Mouse (Mus musculus): ENCODE measurements around the gene Zbtb8b. TPM values are rescaled to one million over a fixed set of nuclear protein-coding genes. Genes with fewer than 3 reads are reported as not detected.
"Not testable (repeated sequence)": the region's sequence is repeated elsewhere in the genome, so short reads cannot be mapped to it uniquely, and the experiment has no call there.

Zbtb8b gene
- polyA plus RNA-seq, 1 experiment from 2014 or later, result 1.8 TPM

- Histone ChIP-seq H3K9me3 (ENCODE audit: control insufficient read depth, low read length) (no peaks in the 10 kb centered on the region), H3K9ac (ENCODE audit: low read length) (peak overlapping the region; percentile 69), H3K36me3 (ENCODE audit: control insufficient read depth, insufficient read depth, low read length) (no peaks in the 10 kb centered on the region), H3K4me3 (ENCODE audit: low read depth, low read length) (peak overlapping the region; percentile 93), H3K27me3 (ENCODE audit: control insufficient read depth, insufficient read depth, low read length) (no peaks in the 10 kb centered on the region), H3K27ac (ENCODE audit: low read depth, low read length) (peak overlapping the region; percentile 81), H3K4me1 (replicated peaks; ENCODE audit: control insufficient read depth, insufficient read depth, low read length) (peaks cover 6% of the 10 kb centered on the region), H3K4me2 (ENCODE audit: low read depth, low read length, severe bottlenecking) (peak overlapping the region; percentile 67)
- WGBS, result 0% methylated on average over 4 of the region's 4 CpGs
- DNase-seq (ENCODE audit: low spot score) (no peak), ATAC-seq (replicated peaks; ENCODE audit: low FRiP score) (peak; percentile 22; the same call in 1 of the 2 replicates)
Measured at GRCm38 (mm10) chr4:129460827-129461182, 20.2 kb upstream of the Zbtb8b start.

- Histone ChIP-seq H3K36me3 (ENCODE audit: control insufficient read depth, insufficient read depth, low read length) (no peaks in the 10 kb centered on the region), H3K4me3 (ENCODE audit: low read depth, low read length) (no peak overlapping the region), H3K9ac (ENCODE audit: low read length) (no peak overlapping the region), H3K4me2 (ENCODE audit: low read depth, low read length, severe bottlenecking) (no peak overlapping the region), H3K27ac (ENCODE audit: low read depth, low read length) (no peak overlapping the region), H3K27me3 (ENCODE audit: control insufficient read depth, insufficient read depth, low read length) (no peaks in the 10 kb centered on the region), H3K9me3 (ENCODE audit: control insufficient read depth, low read length) (no peaks in the 10 kb centered on the region), H3K4me1 (replicated peaks; ENCODE audit: control insufficient read depth, insufficient read depth, low read length) (peaks cover 6% of the 10 kb centered on the region)
- DNase-seq (ENCODE audit: low spot score), result no peak
- WGBS, result 93% methylated on average over 3 of the region's 3 CpGs
- no peak for ATAC-seq (replicated peaks; ENCODE audit: low FRiP score)
Measured at GRCm38 (mm10) chr4:129459726-129460125, 19.1 kb upstream of the Zbtb8b start.

- ATAC-seq (replicated peaks; ENCODE audit: low FRiP score); DNase-seq (ENCODE audit: low spot score); H3K27ac ChIP-seq (ENCODE audit: low read depth, low read length); H3K4me3 ChIP-seq (ENCODE audit: low read depth, low read length); H3K4me1 ChIP-seq (replicated peaks; ENCODE audit: control insufficient read depth, insufficient read depth, low read length); H3K27me3 ChIP-seq (ENCODE audit: control insufficient read depth, insufficient read depth, low read length); H3K9ac ChIP-seq (ENCODE audit: low read length); H3K9me3 ChIP-seq (ENCODE audit: control insufficient read depth, low read length); H3K4me2 ChIP-seq (ENCODE audit: low read depth, low read length, severe bottlenecking); H3K36me3 ChIP-seq (ENCODE audit: control insufficient read depth, insufficient read depth, low read length): not testable (repeated sequence)
- WGBS, result 79% methylated on average over 2 of the region's 2 CpGs
Measured at GRCm38 (mm10) chr4:129457311-129457710, 16.7 kb upstream of the Zbtb8b start.

GRCm38 (mm10) chr4:129456126-129456525, 15.5 kb upstream of the Zbtb8b start:
- no peak for ATAC-seq (replicated peaks; ENCODE audit: low FRiP score)

GRCm38 (mm10) chr4:129455265-129455664, 14.6 kb upstream of the Zbtb8b start:
- Histone ChIP-seq H3K27me3 (ENCODE audit: control insufficient read depth, insufficient read depth, low read length) (no peaks in the 10 kb centered on the region), H3K4me3 (ENCODE audit: low read depth, low read length) (no peak overlapping the region), H3K4me2 (ENCODE audit: low read depth, low read length, severe bottlenecking) (no peak overlapping the region), H3K36me3 (ENCODE audit: control insufficient read depth, insufficient read depth, low read length) (no peaks in the 10 kb centered on the region), H3K9ac (ENCODE audit: low read length) (no peak overlapping the region), H3K27ac (ENCODE audit: low read depth, low read length) (no peak overlapping the region), H3K4me1 (replicated peaks; ENCODE audit: control insufficient read depth, insufficient read depth, low read length) (no peaks in the 10 kb centered on the region), H3K9me3 (ENCODE audit: control insufficient read depth, low read length) (no peaks in the 10 kb centered on the region)
- WGBS, result 3% methylated on average over 5 of the region's 5 CpGs
- DNase-seq (ENCODE audit: low spot score) (peak; percentile 69), ATAC-seq (replicated peaks; ENCODE audit: low FRiP score) (peak; percentile 58)

More at GRCm38 (mm10) chr4:129456126-129456525, 15.5 kb upstream of the Zbtb8b start:
- Histone ChIP-seq H3K9ac (ENCODE audit: low read length) (no peak overlapping the region), H3K36me3 (ENCODE audit: control insufficient read depth, insufficient read depth, low read length) (no peaks in the 10 kb centered on the region), H3K4me3 (ENCODE audit: low read depth, low read length) (no peak overlapping the region), H3K27me3 (ENCODE audit: control insufficient read depth, insufficient read depth, low read length) (no peaks in the 10 kb centered on the region), H3K9me3 (ENCODE audit: control insufficient read depth, low read length) (no peaks in the 10 kb centered on the region), H3K27ac (ENCODE audit: low read depth, low read length) (no peak overlapping the region), H3K4me2 (ENCODE audit: low read depth, low read length, severe bottlenecking) (no peak overlapping the region), H3K4me1 (replicated peaks; ENCODE audit: control insufficient read depth, insufficient read depth, low read length) (0 out of 2 replicates have a peak, but pooled peaks cover 2% of the 10 kb centered on the region)
- 55% methylated on average over 5 of the region's 5 CpGs for WGBS
- no peak for DNase-seq (ENCODE audit: low spot score)

GRCm38 (mm10) chr4:129451471-129452169, 11.0 kb upstream of the Zbtb8b start:
- H3K27ac ChIP-seq (ENCODE audit: low read depth, low read length), result no peak overlapping the region
- H3K36me3 ChIP-seq (ENCODE audit: control insufficient read depth, insufficient read depth, low read length), result no peaks in the 10 kb centered on the region
- no peak overlapping the region for H3K9ac ChIP-seq (ENCODE audit: low read length)
- 88% methylated on average over 15 of the region's 15 CpGs for WGBS
- no peak overlapping the region for H3K4me3 ChIP-seq (ENCODE audit: low read depth, low read length)
- no peak overlapping the region for H3K4me2 ChIP-seq (ENCODE audit: low read depth, low read length, severe bottlenecking)
- no peak for ATAC-seq (replicated peaks; ENCODE audit: low FRiP score)
- H3K4me1 ChIP-seq (replicated peaks; ENCODE audit: control insufficient read depth, insufficient read depth, low read length), result no peaks in the 10 kb centered on the region
- DNase-seq (ENCODE audit: low spot score), result no peak
- no peaks in the 10 kb centered on the region for H3K27me3 ChIP-seq (ENCODE audit: control insufficient read depth, insufficient read depth, low read length)
- no peaks in the 10 kb centered on the region for H3K9me3 ChIP-seq (ENCODE audit: control insufficient read depth, low read length)

- ATAC-seq (replicated peaks; ENCODE audit: low FRiP score), result no peak
- Histone ChIP-seq H3K9me3 (ENCODE audit: control insufficient read depth, low read length) (no peaks in the 10 kb centered on the region), H3K4me1 (replicated peaks; ENCODE audit: control insufficient read depth, insufficient read depth, low read length) (no peaks in the 10 kb centered on the region), H3K4me2 (ENCODE audit: low read depth, low read length, severe bottlenecking) (no peak overlapping the region), H3K27ac (ENCODE audit: low read depth, low read length) (no peak overlapping the region), H3K9ac (ENCODE audit: low read length) (no peak overlapping the region), H3K4me3 (ENCODE audit: low read depth, low read length) (no peak overlapping the region), H3K27me3 (ENCODE audit: control insufficient read depth, insufficient read depth, low read length) (no peaks in the 10 kb centered on the region), H3K36me3 (ENCODE audit: control insufficient read depth, insufficient read depth, low read length) (no peaks in the 10 kb centered on the region)
- DNase-seq (ENCODE audit: low spot score), result no peak
- 84% methylated on average over 2 of the region's 2 CpGs for WGBS
Measured at GRCm38 (mm10) chr4:129450851-129451250, 10.2 kb upstream of the Zbtb8b start.

- Histone ChIP-seq H3K9me3 (ENCODE audit: control insufficient read depth, low read length) (no peaks in the 10 kb centered on the region), H3K9ac (ENCODE audit: low read length) (no peak overlapping the region), H3K4me1 (replicated peaks; ENCODE audit: control insufficient read depth, insufficient read depth, low read length) (no peaks in the 10 kb centered on the region), H3K36me3 (ENCODE audit: control insufficient read depth, insufficient read depth, low read length) (no peaks in the 10 kb centered on the region), H3K4me2 (ENCODE audit: low read depth, low read length, severe bottlenecking) (no peak overlapping the region), H3K4me3 (ENCODE audit: low read depth, low read length) (no peak overlapping the region), H3K27me3 (ENCODE audit: control insufficient read depth, insufficient read depth, low read length) (no peaks in the 10 kb centered on the region), H3K27ac (ENCODE audit: low read depth, low read length) (no peak overlapping the region)
- no peak for DNase-seq (ENCODE audit: low spot score)
- ATAC-seq (replicated peaks; ENCODE audit: low FRiP score), result no peak
- 89% methylated on average over 6 of the region's 6 CpGs for WGBS
Measured at GRCm38 (mm10) chr4:129448713-129449112, 8.1 kb upstream of the Zbtb8b start.

All from forebrain, embryonic 11.5 days (tissue).